Mouse (Mus musculus) ES-Bruce4 (cell line): ENCODE measurements around the gene Rad18.

Source experiments
- CTCF ChIP-seq: IDR thresholded peaks from one replicate; pipeline ENCODE4 v1.8.1; 2011; ENCODE audit warnings: low read depth, low read length
- EP300 ChIP-seq: IDR thresholded peaks from 2 replicates; pipeline ENCODE4 v1.6.1; 2011; ENCODE audit warnings: low read depth, low read length; ENCODE audit not compliant: insufficient read depth

- no peak for TF ChIP-seq CTCF
- no peak for TF ChIP-seq EP300
Measured at GRCm38 (mm10) chr6:112738924-112739323, 42.4 kb upstream of the Rad18 start.
